Mouse (Mus musculus) midbrain, embryonic 10.5 days (tissue): ENCODE measurements around the gene Styx. TPM values are rescaled to one million over a fixed set of nuclear protein-coding genes. Genes with fewer than 3 reads are reported as not detected.
A peak's percentile ranks its signal among the peaks of the same experiment; 100 is the strongest.

Source experiments
- DNase-seq: peaks from one replicate; pipeline ENCODE4 v3.0.0-alpha.2; 2017; ENCODE audit warnings: low spot score
- H3K27ac ChIP-seq: fragments of 300-500 bp; sonication (generic); replicated peaks from 2 replicates; pipeline ENCODE4 v1.5.1; 2016; ENCODE audit warnings: mild to moderate bottlenecking
- H3K27me3 ChIP-seq: fragments of 300-500 bp; sonication (generic); 2 replicates; pipeline ENCODE4 v1.6.1; 2016; ENCODE audit warnings: low read depth, mild to moderate bottlenecking; ENCODE audit not compliant: poor library complexity, severe bottlenecking
- H3K36me3 ChIP-seq: fragments of 300-500 bp; sonication (generic); 2 replicates; pipeline ENCODE4 v1.6.1; 2016; ENCODE audit warnings: mild to moderate bottlenecking, moderate library complexity
- H3K4me1 ChIP-seq: fragments of 300-500 bp; sonication (generic); 2 replicates; pipeline ENCODE4 v1.6.1; 2016
- H3K4me3 ChIP-seq: fragments of 300-500 bp; sonication (generic); 2 replicates; pipeline ENCODE4 v1.5.1; 2016; ENCODE audit warnings: mild to moderate bottlenecking, moderate library complexity
- H3K9me3 ChIP-seq: fragments of 300-500 bp; sonication (generic); replicated peaks from 2 replicates; pipeline ENCODE4 v1.6.1; 2016; ENCODE audit warnings: mild to moderate bottlenecking
- WGBS: fragments of 180-500 bp; shearing (Covaris S2); methylation state at CpG from one replicate; pipeline ENCODE4 v1.1.7; 2016; 5-methylcytosine and 5-hydroxymethylcytosine counted together
- polyA plus RNA-seq: library from polyadenylated mRNA; unstranded; fragments of >200 nt; fragmentation: Nextera tagmentation; extraction: Ambion mirVana; gene quantifications from 2 replicates; pipeline ENCODE4 v1.2.1, GENCODE M21; 2016

Styx gene
- polyA plus RNA-seq, 1 experiment from 2014 or later: 40.0 TPM

DNA sequence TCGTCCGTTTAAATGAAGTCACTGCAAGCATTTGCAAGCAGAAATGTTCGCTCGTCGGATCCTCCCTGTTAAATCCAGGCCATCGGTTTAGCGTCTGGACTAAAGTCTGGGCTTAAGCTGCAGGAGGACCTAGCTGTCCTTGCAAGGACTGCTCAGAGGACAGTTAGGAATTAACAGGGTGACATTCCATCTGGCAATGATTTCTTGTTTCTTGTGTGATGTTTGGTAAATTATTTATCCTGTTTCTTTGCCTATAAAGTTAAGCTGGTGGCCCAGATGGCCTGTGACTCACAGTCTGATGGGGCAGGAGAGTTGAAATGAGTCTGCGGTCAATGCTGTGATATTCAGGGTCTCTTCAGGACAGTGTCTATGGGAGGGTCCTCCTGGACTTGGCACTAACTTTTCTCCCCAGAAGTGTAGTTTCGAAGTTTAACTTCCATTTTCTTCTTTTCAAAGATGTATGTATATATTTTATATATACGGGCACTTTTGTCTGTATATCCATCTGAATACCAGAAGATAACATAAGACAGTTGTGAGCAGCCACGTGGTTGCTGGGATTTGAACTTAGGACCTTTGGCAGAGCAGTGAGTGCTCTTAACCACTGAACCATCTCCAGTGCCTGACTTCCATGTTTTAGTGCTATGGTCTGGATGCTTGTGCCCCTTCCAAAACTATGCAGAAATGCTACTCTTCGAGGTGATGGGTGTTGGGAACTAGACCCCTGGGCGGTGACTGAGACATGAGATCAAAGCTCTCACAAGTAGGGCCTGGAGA lies 79.4 kb downstream of the Styx start:
- H3K4me1 ChIP-seq: no peaks in the 10 kb centered on the region
- WGBS: 92% methylated on average over 13 of the region's 13 CpGs
- no peak overlapping the region for H3K4me3 ChIP-seq
- DNase-seq: no peak
- H3K36me3 ChIP-seq: no peaks in the 10 kb centered on the region
- H3K27ac ChIP-seq: no peak overlapping the region
- peaks cover 22% of the 10 kb centered on the region for H3K9me3 ChIP-seq
- H3K27me3 ChIP-seq: no peaks in the 10 kb centered on the region

DNA sequence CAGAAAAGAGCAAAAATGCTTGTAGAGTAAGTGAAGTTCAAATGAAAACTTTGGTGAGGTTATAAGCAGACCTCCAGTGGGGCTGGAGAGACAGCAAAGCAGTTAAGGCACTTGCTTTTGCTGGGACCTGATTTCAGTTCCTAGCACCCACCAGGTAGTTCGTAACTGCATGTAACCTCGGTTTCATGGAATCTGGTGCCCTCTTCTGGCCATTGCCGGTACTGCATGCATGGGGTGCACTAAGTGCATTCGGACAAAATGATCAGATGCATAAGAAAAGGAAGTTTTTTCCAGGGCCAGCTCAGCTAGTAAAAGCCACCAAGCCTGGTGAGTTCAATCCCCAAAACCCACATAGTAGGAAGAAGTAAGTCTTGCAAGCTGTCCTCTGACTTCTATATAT lies 81.1 kb downstream of the Styx start:
- 65% methylated on average over 4 of the region's 4 CpGs for WGBS
- H3K9me3 ChIP-seq: peaks cover 17% of the 10 kb centered on the region

DNA sequence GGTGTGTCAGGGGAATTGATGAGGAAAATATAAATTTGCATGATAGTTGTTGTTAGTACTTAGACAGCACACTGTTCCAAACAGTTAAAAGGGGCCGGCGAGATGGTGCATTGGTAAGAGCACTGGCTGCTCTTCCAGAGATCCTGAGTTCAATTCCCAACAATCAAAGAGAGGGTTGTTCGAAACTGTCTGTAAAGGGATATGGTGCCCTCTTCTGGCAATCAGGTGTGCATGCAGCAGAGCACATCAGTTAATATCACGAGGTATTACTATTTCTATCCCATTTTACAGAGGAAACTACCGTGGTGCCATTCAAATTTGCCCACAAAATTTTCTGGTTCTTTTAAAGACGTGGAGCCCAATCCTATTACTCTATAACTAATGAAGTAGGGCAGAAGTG lies 83.3 kb downstream of the Styx start:
- H3K4me3 ChIP-seq: no peak overlapping the region
- DNase-seq: no peak
- no peaks in the 10 kb centered on the region for H3K27me3 ChIP-seq
- peaks cover 17% of the 10 kb centered on the region for H3K9me3 ChIP-seq
- no peak overlapping the region for H3K27ac ChIP-seq
- H3K4me1 ChIP-seq: no peaks in the 10 kb centered on the region
- 67% methylated on average over 6 of the region's 6 CpGs for WGBS
- H3K36me3 ChIP-seq: no peaks in the 10 kb centered on the region

More for the DNA sequence above, 81.1 kb downstream of the Styx start:
- DNase-seq: no peak
- H3K27me3 ChIP-seq: no peaks in the 10 kb centered on the region
- no peak overlapping the region for H3K4me3 ChIP-seq
- no peak overlapping the region for H3K27ac ChIP-seq
- no peaks in the 10 kb centered on the region for H3K4me1 ChIP-seq
- no peaks in the 10 kb centered on the region for H3K36me3 ChIP-seq

DNA sequence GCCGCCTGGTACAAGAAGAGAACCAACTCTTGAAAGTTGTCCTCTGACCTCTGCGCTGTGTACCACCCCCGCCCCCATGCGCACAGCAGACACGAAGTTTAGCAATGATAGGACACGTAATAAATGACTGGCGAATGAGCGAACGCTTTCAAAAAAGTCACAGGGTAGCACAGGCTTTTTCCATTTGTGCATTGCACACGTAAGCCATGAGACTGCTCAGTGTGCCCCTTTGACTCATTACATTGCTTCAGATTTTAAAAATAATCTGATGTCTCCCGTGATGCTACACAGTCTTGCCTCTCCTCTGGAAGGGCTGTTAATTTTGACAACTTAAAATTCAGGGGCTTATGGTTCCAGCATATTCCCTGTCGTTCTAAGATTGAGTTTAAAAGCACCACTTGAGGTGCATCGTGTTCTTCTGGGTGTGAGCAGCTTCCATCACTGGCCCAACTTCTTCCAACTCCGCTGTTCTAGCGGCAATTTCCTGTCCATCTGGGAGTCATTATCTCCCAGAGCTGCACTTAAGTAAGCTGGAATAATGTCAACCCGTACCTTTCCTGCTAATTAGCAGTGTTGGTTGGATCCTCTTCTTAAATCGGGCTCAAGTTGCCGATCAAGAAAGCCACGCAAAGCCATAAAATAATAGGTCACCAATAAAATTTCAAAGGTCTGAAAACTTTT lies 87.5 kb downstream of the Styx start:
- Histone ChIP-seq H3K4me3 (no peak overlapping the region), H3K9me3 (no peaks in the 10 kb centered on the region), H3K36me3 (no peaks in the 10 kb centered on the region), H3K4me1 (no peaks in the 10 kb centered on the region; the same call in 1 of the 2 replicates), H3K27me3 (no peaks in the 10 kb centered on the region), H3K27ac (no peak overlapping the region)
- 85% methylated on average over 19 of the region's 19 CpGs for WGBS
- DNase-seq: no peak

DNA sequence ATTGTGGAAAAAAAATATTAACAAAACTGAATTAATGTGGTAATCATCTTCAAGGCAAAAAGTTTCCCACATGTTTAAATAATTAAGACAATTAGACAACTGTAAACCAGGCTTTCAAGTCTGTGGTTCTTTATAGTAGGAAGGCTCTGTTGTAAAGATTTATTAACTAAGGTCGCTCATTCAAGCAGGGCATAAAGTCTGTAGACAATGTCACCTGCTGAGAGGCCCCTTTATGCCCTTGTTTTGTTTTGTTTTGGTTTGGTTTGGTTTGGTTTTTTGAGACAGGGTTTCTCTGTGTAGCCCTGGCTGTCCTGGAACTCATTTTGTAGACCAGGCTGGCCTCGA lies 88.0 kb downstream of the Styx start:
- DNase-seq: no peak
- Histone ChIP-seq H3K36me3 (no peaks in the 10 kb centered on the region), H3K27me3 (no peaks in the 10 kb centered on the region), H3K4me1 (no peaks in the 10 kb centered on the region; the same call in 1 of the 2 replicates), H3K27ac (no peak overlapping the region), H3K4me3 (no peak overlapping the region), H3K9me3 (no peaks in the 10 kb centered on the region)
- WGBS: 85% methylated on average over 2 of the region's 2 CpGs

DNA sequence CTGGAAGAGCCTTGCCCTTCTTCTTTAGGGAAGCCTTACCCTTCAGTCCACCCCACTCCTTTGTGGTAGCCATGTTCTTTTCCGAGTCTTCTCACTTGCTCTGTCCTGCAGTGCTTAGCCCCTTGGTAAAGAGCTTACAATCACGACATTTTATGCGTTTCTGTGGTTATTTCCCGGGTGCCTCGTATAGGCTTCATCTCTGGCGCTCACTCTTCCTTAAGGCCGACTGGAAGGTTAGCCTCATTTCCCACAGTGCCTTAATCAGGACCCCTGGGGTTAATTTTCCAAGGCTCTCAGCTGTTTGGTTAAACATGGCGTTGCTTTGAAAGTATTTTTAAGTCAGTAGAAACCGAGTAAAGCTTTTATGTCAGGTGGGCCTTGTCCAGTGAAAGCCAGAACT lies 88.5 kb downstream of the Styx start:
- Histone ChIP-seq H3K27me3 (no peaks in the 10 kb centered on the region), H3K9me3 (no peaks in the 10 kb centered on the region), H3K4me3 (no peak overlapping the region), H3K4me1 (no peaks in the 10 kb centered on the region; the same call in 1 of the 2 replicates), H3K36me3 (no peaks in the 10 kb centered on the region), H3K27ac (no peak overlapping the region)
- 80% methylated on average over 9 of the region's 9 CpGs for WGBS
- no peak for DNase-seq

DNA sequence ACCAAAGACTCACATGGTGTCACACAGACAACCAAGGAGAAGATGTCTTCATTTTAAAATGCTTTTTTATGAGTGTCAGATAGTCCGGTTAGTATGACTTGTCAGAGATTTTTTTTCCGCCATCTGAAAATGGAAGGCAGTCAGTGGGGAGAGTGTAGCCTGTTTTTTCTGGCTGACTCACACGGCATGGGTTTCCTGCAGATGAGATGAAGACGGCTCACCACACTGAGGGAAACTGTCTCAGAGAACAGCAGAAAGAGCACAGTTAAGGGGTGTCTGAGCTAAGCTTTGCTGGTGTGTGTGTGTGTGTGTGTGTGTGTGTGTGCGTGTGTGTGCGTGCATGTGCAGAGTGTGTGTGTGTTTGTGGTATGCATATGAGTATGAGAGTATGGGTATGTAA lies 90.4 kb downstream of the Styx start:
- DNase-seq: no peak

DNA sequence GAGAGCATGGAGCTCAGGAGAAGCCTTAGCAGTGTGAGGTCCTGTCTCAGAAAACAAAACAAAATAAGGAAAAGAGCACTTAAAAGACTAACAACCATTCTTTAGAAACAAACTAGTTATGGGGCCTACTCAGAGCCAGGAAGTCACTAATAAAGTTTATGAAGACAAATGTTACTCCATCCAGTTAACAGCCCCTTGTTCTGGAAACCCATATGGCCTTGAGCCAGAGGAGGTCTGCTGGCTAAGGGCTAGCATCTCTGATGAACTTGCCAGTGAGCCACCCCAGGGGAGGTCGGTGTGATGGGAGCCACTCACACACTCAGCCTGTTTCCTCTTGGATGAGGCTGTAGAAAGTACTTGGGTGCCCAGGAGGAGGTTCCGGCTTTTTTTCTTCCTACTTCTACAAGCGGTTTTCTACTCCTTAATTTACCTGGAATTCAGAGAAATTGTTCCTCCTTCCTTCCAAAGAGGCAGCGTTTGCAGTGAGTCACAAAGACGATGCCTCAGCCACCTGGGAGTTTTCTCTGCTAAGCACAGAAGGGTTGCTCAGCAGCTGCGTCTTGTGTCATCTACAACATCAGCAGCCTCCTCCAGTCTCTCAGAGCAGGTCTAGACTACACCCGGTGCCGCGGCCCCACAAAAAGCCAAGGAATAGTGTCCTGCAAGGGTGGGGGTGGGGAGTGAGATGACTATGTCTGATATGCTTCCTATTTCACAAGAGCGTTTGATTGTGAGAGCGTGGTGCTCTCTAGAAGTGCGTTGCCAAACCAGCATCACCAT lies 92.1 kb downstream of the Styx start:
- Histone ChIP-seq H3K36me3 (no peaks in the 10 kb centered on the region), H3K27ac (no peak overlapping the region), H3K4me3 (no peak overlapping the region), H3K27me3 (no peaks in the 10 kb centered on the region), H3K4me1 (peaks cover 6% of the 10 kb centered on the region), H3K9me3 (no peaks in the 10 kb centered on the region)
- WGBS: 78% methylated on average over 12 of the region's 12 CpGs
- DNase-seq: no peak

More for the DNA sequence above, 90.4 kb downstream of the Styx start:
- H3K36me3 ChIP-seq: no peaks in the 10 kb centered on the region
- 85% methylated on average over 6 of the region's 6 CpGs for WGBS
- H3K27me3 ChIP-seq: no peaks in the 10 kb centered on the region
- peaks cover 6% of the 10 kb centered on the region for H3K4me1 ChIP-seq
- no peak overlapping the region for H3K4me3 ChIP-seq
- no peak overlapping the region for H3K27ac ChIP-seq
- H3K9me3 ChIP-seq: no peaks in the 10 kb centered on the region

DNA sequence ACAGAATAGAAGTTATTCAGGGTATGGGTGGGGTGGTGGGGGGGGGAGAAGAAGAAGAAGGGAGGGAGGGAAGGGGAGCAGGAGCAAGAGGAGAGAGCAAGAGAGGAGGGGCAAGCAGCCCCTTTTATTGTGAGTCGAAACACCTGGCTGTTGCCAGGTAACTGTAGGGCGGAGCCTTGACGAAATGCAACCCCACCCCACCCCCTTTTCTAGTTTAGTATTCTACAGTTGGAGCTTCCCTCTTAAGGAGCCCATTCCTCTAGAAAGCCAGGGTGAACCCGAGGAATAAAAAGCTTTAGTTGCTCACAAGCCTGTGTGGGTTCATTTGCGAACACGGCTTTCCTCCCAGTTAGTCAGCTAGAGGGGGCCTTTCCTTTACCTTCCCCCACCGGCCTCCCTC lies 94.0 kb downstream of the Styx start:
- no peaks in the 10 kb centered on the region for H3K9me3 ChIP-seq
- H3K27me3 ChIP-seq: no peaks in the 10 kb centered on the region
- no peaks in the 10 kb centered on the region for H3K36me3 ChIP-seq
- H3K4me3 ChIP-seq: no peak overlapping the region
- no peak for DNase-seq
- H3K4me1 ChIP-seq: peaks cover 6% of the 10 kb centered on the region
- WGBS: 48% methylated on average over 7 of the region's 7 CpGs
- H3K27ac ChIP-seq: no peak overlapping the region

DNA sequence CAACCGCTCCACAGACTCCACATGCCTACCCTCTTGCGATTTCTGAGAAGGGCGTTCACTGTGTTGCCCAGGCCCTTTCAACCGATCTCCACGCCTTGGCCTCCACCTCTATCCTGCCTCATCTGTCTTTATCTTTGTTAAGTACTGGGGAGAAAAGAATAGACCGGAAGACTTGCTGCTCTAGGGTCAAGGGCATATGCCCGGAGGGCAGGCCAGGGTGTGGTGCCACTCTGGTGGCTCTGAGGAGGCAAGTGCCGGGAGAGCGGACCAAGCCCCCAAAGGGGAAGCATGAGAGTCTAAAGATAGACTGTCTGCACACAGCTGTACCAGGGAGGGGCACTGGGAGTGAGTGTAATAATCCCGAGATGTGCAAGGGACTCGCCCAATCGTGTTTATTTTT lies 94.6 kb downstream of the Styx start:
- 74% methylated on average over 12 of the region's 12 CpGs for WGBS
- no peak overlapping the region for H3K27ac ChIP-seq
- DNase-seq: no peak

DNA sequence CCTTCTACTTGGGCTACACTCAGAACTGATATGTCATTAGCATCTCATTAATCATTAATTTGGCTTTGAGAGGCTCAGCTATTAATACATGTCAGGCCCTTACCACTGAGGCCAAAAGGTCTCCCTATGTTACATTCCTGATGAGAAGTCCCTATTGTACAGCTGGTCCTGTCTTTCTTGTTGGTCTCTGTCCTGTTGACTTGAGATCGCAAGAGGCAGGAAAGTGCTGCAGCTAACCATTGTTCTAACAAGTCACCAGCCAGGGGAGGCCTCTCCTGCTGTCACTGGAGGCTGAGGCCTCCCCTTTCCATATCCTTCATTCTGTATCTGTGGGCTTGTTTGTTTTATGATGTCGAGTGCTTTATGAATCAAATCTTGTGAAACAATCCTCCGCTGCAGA lies 95.9 kb downstream of the Styx start:
- Histone ChIP-seq H3K27ac (no peak overlapping the region), H3K4me1 (peaks cover 14% of the 10 kb centered on the region), H3K36me3 (no peaks in the 10 kb centered on the region), H3K9me3 (no peaks in the 10 kb centered on the region), H3K27me3 (no peaks in the 10 kb centered on the region), H3K4me3 (no peak overlapping the region)
- no peak for DNase-seq
- WGBS: 82% methylated on average over 3 of the region's 3 CpGs

More for the DNA sequence above, 94.6 kb downstream of the Styx start:
- H3K4me1 ChIP-seq: peaks cover 6% of the 10 kb centered on the region
- no peaks in the 10 kb centered on the region for H3K27me3 ChIP-seq
- no peaks in the 10 kb centered on the region for H3K9me3 ChIP-seq
- no peaks in the 10 kb centered on the region for H3K36me3 ChIP-seq
- no peak overlapping the region for H3K4me3 ChIP-seq

DNA sequence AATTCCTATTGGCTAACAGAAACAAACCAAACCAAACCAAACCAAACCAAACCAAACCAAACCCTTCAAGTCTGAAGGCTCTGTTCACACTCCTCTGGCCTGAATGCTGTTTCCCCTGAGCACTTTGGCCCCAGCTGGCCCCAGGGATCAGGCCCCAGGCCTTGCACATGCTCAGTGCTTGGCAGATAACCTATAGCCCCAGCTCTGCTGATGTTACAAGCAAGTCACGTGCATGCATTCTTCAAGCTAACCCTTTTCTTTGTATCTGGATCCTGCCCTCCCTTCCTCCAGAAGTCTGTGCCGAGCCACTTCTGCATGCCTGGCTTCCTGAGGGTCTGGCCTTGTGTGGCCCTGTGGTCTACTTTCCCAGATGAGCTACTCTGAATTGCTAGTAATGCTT lies 100.2 kb downstream of the Styx start:
- WGBS: 45% methylated on average over 2 of the region's 2 CpGs
- H3K27ac ChIP-seq: no peak overlapping the region; the same call in 1 of the 2 replicates
- no peaks in the 10 kb centered on the region for H3K9me3 ChIP-seq
- no peaks in the 10 kb centered on the region for H3K36me3 ChIP-seq
- no peak overlapping the region for H3K4me3 ChIP-seq
- DNase-seq: no peak
- H3K4me1 ChIP-seq: peaks cover 33% of the 10 kb centered on the region
- no peaks in the 10 kb centered on the region for H3K27me3 ChIP-seq

DNA sequence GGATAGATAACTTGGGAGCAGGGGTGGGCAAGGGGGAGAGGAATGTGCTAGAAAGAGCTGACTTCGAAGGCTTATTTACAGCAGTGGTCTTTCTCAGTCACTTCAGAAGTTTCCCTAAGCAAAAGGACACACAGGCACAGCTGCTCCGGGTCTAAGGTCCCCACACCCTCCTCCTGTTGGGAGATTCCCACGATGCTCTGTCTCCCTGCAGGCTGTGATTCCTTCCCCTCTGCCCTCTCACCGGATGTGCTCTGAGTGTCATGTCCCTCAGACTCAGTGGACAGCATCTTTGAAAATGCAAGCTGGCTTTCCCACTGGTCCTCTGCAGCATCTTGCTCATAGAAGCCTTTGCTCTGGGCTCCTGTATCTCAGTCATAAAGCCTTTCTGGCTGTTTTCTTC lies 101.3 kb downstream of the Styx start:
- no peaks in the 10 kb centered on the region for H3K36me3 ChIP-seq
- H3K4me3 ChIP-seq: no peak overlapping the region
- peaks cover 42% of the 10 kb centered on the region for H3K4me1 ChIP-seq
- H3K27ac ChIP-seq: 0 out of 2 replicates have a peak overlapping the region, but pooled peaks have one; percentile 52
- no peaks in the 10 kb centered on the region for H3K9me3 ChIP-seq
- DNase-seq: no peak
- WGBS: 59% methylated on average over 4 of the region's 4 CpGs
- no peaks in the 10 kb centered on the region for H3K27me3 ChIP-seq
